Mouse (Mus musculus) heart, postnatal 4 days (tissue): ENCODE results near the gene Cdk20. TPM values are rescaled to one million over a fixed set of nuclear protein-coding genes. Genes with fewer than 3 reads are reported as not detected.

Experiments used
- DNase-seq: peaks from one replicate; pipeline ENCODE4 v3.0.0; 2021
- total RNA-seq, 2 experiments: library from RNA; stranded (reverse); gene quantifications; 2 replicates each; pipeline ENCODE4 v1.2.3; 2021

The Cdk20 gene
- 1 to 10 TPM; 2.3 to 2.5 TPM for total RNA-seq

DNA sequence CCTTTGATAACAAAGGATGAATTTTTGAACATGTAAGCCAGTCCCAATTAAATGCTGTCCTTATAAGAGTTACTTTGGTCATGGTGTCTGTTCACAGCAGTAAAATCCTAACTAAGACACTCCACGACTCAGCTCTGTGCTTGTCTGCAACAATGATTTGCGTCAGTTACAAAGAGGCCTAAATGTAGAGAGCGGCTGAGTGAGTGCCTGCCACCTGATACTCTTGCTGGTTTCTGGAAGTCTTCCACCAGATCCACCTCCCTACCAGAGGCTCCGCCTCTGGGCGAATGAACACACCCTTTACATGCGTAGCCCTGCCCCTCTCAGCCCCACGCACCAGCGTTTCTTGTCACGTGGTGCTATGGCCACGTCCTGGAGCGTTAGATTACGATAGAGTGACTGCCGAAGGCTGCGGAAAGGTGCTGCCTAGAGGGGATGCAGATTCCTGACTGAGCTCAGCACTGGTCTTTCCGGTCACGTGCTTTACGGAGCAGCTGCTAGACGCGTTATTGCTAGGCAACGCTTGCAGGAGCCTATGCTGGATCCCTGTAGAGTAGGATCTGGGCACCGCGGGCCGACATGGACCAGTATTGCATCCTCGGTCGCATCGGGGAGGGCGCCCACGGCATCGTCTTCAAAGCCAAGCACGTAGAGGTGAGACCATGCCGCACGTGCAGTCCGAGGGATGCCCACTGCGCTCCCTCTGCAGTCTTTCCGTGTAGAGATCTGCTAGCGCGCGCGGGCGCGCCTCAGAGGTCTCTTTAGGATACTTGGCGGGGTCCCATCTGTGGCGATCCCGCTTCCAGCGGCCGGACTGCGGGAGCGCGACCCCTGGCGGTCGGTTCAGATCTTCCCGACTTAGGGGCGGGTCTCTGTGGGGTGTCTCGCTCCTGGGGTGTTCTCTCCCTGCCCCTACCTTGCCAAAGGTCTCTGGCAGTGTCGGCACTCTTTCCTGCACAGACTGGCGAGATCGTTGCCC, at the start of gene Cdk20:
Gene Cdk20, plus strand, starts transcription at position 298 of the 979 bp plus-strand sequence.
- peak; percentile 90 for DNase-seq

DNA sequence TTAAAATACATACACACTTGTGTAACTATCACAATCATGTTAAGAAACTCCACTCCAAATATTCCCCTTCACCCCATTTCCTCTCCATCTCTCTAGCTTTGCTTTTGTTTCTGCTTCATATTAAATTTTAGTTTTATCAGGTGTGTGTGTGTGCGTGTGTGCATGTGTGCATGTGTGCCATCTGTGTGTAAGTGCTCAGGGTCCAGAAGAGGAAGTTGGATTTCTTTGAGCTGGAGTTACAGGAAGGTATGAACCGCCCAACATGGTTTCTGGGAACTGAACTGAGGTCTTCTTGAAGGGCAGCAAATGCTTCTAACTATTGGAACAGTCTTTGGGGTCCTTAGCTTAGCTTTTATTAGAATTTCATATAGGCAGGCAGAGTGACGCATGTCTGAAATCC, 47.2 kb upstream of the Cdk20 start:
- DNase-seq = no peak

DNA sequence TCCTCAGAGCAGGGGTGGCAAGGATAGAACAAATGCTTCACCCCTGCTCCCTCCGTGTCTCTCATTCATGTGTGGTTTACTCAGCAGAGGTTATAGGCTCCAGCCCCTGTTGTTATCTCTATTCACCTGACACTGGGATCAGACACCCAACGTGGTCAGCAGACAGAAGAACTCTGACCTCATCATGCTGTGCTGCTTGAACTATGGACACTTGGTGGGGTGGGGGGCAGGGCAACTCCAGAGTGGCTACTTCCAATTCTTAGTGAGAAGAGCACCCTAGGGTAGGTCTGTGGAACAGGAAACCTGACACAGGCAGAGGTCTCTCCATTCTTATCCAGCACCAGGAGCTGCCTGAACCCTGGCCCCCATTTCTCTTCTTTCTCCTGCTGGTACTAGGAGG, 46.1 kb upstream of the Cdk20 start:
- DNase-seq = no peak

DNA sequence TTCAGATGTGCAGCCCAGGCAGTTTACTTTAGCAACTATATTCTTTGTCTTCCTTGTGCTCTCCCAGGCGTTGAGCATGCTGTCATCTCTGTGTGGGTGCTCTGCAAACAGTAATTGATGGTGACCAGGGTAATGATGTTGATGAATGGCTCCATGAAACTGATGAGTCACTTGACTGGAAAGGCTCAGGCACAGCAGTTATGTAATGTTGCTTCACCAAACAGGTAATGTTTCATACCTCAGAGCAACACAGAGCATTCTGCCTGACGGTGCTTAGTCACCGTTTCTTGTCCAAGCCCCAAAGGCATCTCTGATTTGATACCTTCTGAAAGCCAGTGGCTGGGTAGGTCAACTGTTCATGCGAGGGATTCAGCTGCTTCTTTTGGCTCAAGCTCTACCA, 43.7 kb upstream of the Cdk20 start:
- DNase-seq = no peak

DNA sequence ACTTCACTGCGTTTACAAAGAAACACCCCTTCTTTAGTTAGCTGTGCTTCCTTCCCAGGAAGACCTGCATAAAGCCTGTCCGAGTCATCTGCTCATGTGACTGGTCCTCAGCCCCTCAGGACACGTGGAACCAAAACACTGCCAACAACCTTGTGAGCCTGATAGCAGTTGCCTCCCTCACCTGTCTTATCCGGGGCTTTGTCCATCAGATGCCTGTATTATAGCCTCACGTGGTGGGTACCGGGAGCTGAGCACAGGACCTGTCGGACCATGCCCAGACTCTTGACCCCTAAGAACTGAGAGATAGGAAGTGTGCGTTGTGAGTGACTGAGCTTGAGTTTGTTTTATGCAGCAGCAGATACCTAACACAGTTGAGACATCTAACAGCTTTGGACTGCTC, 35.1 kb upstream of the Cdk20 start:
- no peak for DNase-seq

DNA sequence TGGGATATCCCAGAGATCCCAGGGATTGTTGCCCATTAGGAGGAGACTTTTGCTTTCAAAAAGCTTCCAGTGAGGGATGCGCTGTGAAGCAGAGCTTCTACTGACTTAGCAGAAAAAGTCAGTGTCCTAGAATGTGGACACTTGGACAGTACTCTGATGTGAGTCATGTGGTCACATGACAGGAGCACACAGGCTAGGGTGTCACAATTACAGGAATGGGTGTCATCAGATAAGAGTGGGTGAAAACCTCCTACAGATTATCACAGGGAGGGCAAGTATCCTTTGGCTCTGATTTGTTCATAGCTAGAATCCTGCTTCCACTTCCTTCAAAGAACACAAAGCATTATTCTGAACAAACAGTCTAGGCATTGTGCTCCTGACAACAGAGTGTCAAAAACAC, 34.0 kb upstream of the Cdk20 start:
- DNase-seq = no peak

DNA sequence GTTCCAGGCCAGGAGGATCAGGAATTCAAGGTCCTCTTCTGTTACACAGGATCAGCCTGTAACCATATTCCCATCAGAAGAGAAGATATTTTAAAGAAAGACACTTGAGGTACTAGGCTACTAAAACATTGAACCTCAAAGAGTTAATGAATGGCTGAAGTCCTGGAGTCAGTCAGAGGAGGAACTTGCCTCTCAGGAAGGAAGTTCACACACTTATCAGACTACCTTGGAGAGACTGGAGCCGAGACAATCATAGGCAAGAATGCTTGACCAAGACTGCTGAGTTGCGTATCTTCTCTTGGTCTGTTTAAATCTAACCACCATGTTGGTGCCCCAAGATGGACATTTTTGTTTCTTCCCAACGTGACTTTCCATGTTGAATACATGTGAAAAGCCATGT, 32.2 kb upstream of the Cdk20 start:
- no peak for DNase-seq

DNA sequence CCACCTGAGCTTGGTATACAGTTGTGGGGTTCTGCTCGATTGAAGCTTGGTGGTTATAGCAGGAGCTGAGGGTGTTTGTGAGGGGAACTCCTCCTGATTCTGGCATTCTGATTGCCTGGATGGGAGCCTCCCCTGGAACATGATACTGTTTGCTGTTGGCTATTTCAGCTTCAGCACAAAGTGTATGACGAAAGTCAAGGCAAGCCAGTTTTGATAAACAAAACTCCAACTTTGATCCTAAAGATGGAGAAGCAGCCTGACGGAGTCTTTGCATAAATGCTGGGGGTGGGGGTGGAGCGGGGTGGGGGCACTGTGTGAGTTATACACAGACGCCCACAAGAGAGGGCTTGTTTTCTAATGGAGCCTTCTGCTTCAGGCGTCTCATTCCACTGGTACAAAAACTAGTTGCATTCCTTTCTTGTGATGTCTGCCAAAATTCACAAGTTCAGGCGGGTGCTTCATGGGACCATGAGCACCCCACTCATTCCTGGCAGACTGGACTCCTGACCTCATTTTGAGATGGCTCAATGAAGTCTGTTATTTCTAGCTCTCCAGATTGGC, 31.2 kb upstream of the Cdk20 start:
- peak; percentile 56 for DNase-seq

DNA sequence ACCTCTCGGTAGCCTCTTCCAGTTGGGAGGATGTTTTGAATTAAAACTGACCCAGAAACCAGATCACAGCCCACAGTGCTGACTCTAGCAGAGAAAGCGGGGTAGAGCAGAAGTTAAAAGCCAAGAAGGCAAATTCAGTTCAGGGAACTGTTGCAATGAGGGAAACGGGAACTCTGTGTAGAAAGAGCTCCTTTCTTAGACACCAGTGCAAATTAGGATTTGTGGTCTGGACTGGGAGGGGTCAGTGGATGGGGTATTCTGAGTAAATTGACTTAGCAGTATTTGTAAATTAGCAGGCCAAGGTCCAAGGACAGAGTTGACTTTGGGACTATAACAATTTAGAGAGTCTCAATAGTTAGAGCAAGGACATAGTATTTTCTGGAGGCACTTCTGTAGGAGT, 30.1 kb upstream of the Cdk20 start:
- DNase-seq = no peak

DNA sequence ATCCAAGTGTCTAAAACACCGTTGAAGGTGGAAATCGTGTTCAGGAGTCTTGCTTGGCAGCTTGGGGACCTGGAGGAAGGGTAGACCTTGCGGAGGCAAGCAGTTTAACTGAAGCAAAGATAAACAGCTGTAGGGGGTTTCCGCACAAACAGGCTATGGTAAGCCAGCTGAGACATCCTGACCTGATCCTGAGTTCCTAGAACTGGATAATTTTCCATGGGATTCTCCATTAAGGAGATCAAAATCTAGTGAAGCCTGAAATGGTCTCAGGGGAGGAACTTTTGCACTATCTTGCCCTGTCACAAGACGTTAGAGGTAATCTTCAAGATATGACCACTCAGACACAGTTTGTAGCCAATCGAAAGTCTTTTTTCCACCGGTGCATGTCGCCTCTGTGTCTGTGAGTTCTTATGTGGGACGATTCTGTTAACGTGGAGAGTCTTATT, 29.6 kb upstream of the Cdk20 start:
- no peak for DNase-seq

DNA sequence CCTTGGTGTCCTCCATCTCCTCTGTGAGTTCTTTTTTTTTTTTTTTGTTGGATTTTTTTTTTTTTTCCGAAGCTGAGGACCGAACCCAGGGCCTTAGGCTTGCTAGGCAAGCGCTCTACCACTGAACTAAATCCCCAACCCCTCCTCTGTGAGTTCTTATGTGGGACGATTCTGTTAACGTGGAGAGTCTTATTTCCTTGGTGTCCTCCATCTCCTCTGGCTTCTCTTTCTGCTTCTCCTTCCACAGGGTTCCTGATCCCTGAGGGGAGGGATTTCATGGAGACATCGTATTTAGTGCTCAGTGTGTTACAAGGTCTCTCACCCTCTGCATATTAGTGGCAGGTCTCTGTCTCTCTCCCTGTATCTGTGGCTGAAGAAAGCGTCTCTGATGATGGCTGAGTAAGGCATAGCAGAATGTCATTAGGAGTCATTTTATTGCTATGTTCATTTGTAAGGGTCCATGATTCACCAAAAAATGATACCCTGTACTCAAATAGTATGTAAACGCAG, 29.1 kb upstream of the Cdk20 start:
- no peak for DNase-seq

DNA sequence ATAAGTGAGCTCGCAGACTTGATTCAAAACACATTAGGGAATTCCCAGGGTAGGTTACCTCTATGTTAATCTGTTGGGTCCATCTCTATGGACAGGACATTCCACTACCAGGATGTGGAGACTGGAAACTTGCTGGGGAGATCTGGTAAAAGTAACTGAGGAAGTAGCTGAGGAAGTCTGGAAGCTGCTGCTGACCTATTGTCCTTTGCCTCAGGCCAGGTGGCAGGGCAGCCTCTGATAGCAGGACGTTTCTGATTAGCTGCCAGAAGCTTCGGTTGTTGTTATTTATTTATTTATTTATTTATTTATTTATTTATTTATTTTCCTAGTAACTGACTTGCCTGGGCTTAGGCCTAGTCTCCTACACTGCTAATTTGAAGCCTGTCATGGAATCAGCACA, 28.6 kb upstream of the Cdk20 start:
- no peak for DNase-seq

DNA sequence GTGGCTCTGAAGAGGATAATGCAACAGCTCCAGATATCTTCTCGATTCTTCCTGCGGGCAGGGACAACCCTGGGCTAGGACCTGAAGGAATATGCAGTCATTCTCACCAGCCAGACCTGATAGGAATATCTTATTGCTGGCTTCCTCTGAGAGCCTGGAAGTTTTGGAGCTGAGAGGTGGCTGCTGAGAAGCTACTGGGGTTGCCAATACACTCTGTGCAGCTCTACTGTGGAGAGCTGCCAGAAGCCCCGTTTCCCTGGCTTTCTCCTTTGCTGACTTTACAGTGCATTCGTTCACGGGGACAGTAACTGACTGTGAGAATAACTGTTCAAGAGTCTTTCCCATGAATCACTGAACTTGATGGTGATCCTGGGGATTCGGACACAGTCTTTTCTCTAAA, 26.6 kb upstream of the Cdk20 start:
- peak; percentile 45 for DNase-seq

DNA sequence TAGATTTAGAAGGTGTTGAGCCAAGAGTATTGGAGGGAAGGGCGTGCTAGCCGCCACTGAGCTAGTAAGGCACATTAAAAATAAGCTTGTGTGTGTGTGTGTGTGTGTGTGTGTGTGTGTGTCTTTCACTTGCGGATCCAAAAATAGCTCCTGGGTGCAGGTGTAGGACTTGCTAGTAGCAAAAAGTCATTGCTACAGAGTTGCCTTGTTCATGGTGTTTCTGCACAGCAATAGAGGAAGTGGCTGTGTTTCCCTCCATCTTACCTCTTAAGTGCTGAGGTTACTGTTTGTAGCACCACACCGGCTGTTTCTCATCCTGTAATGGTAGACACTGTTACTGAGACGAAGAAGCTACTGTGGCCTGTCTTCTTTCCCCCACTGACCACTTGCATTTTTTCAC, 24.1 kb upstream of the Cdk20 start:
- no peak for DNase-seq

DNA sequence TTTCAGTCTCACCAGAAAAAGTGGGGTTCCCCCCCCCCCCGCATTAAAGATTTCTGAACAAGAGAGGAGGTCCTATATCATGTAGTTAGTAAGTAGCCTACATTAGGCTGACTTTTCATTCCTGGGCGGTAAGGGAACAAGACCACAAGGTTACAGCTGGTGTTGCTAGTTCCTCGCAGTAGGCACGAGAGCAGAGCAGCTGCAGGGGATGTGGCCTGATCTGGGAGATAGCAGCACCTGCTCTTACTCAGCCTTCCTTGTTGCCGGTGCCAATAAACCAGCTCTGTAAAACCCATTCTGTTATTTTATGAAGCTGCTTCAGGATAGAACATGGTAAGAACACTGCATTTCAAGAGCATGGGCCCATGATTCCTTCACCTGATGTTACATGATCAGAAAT, 21.5 kb upstream of the Cdk20 start:
- no peak for DNase-seq

DNA sequence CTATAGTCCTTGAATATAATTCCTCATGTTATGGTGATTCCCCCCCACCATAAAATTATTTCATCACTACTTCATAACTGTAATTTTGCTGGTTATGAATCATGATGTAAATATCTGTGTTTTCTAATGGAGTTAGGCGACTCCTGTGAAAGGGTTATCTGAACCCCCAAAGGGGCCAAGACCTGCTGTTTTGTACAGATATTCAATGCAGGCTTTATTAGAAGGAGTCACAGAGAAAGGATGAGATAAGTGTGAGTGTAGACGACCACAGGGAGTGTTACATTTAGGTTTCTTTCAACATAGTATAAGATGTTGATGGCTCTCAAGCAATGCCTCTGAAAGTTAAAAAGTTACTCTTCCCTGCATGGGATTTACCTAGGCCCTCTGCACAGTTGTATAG, 20.8 kb upstream of the Cdk20 start:
- no peak for DNase-seq

DNA sequence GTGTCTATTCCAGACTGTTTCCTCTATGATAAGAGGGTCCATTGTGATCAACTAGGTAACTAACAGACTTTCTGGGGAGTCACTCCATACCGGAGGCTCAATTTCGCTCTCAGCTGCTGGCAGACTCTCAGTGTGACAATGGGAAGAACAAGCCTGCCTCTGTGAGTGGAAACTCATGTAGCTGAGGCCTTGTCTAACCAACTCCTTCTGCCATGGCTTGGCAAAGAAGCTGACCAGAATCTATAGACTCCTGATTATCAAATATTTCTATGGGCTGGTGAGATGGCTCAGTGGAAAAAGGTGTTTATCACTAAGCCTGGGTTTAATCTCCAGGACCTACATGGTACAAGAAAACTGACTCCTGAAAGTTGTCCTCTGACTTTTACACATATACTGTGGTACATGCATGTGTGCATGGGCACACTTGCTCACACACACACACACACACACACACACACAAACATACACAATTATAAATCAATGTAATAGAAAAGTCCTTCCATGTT, 19.3 kb upstream of the Cdk20 start:
- DNase-seq = no peak

DNA sequence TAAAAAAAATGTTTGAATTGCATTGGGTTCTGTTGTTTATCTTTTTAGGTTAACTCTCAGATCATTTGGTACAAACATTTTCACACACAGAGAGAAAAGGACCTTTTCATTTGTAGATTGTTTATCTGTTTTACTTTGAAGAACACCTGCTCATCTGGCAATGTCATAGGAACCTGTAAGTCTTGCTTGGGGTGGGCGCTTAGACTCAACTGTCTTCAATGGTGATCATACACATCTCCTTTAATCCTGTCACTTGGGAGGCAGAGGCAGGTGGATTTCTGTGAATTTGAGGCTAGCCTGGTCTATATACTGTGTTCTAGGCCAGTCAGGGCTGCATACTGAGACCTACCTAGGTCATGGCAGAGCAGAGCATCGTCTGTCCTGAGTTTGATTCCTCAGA, 16.5 kb upstream of the Cdk20 start:
- no peak for DNase-seq

DNA sequence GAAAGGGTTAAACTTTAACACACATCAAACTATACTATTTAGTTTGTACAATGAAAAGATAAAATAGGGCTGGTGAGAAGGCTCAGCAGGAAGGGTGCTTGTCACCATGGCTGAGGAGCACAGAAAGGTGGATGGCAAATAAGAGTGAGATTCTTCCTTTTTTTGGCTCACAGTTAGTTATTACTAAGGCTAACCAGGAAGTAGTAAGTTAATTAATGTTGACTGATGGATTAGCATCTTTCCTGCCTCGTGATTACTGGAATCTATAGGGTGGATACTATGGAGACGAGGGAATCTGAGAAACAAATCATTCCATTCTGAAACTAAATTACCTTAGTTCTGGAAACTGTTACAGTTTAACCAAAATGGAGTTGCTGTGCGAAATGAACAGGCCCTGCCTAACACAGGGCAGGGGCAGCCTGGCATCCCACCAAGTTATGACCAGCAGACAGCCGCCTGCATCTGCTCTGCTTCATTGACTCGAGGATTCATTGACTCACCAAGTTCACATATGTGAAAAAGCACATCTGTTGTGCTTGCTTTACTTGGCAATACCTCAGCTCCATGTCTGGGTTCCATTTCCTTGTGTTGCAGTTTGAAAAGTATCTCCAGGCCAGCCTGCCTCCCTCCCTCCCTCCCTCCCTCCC, 15.0 kb upstream of the Cdk20 start:
- DNase-seq = peak; percentile 78

DNA sequence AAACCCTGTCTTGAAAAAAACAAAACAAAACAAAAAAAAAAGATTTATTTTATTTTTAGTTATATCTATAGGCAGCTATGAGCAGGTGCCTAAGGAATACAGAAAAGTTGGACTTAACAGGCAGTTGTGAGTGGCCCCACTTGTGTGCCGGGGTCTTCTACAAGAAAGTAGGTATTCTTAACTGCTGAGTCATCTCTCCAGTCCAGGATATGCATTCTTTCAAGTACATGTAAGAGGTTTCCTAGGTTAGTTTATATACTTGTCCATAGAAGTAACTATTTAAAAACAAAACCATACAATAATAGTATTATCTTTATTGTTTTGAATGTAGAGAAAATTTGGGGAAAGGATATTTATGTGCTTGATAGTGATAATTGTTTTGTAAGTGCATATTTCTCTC, 11.3 kb upstream of the Cdk20 start:
- no peak for DNase-seq

DNA sequence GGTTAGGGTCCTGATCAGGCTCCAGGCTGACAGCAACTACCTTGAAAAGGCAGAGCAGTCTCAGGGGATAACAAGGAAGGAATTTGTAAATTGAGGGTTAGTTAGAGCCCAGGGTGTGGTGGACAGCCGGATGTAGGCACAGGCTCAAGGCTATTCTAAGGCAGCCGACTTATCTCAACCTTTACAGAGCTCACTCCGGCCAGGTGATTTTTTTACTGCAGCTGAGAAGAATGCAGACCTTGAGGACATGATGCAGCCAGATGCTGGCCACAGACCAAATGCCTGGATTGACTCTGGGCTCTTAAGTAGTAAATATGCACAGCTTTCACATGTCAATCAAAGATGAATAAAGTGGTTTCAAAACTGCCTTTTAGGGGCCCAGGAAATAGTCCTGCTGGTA, 10.7 kb upstream of the Cdk20 start:
- DNase-seq = no peak

DNA sequence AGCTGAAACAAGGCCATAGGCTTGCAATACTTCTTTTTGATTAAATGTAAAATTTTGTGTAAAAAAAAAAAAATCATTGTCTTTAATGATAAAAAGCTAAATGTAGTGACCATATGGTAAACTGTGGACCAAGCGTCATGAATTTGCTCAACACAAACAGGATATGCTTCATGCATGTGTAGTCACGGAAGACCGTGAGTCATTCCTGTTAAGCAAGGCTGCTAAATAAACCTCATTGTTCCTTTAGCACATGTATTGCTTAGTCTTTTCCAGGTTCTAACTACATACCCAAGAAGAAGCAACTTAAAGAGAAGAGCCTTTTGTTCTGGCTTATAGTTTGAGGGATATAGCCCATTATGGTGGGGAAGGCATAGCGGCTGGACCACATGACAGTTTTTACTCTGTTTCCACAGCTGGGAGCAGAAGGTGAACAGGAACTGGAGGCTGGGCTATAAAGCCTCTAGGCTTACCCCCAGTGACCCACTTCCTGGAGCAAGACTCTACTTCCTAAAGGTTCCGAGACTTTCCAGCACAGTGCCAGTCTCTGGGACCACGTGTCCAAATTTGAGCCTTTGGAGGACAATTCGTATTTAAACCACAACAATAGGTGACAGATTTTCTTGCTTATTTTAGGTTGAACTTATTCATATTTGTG, 10.0 kb upstream of the Cdk20 start:
- no peak for DNase-seq

DNA sequence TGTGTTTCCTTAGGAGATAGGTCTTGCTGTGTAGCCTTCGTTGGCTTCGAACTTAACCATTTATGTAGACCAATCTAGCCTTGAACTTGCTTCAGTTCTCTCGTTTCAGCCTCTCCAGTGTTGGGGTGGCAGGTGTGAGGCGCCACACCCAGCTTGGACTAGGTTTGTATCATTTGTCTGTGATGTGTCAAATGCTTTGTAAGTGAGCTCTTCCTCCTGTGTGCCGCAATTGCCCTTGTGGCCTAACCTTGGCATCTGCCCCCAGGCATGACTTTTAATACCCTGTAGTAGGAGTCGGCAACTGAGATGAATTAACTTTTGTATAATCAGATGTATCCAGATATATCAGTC, 9.5 kb upstream of the Cdk20 start:
- DNase-seq = no peak
